In the genomic region with DNA sequence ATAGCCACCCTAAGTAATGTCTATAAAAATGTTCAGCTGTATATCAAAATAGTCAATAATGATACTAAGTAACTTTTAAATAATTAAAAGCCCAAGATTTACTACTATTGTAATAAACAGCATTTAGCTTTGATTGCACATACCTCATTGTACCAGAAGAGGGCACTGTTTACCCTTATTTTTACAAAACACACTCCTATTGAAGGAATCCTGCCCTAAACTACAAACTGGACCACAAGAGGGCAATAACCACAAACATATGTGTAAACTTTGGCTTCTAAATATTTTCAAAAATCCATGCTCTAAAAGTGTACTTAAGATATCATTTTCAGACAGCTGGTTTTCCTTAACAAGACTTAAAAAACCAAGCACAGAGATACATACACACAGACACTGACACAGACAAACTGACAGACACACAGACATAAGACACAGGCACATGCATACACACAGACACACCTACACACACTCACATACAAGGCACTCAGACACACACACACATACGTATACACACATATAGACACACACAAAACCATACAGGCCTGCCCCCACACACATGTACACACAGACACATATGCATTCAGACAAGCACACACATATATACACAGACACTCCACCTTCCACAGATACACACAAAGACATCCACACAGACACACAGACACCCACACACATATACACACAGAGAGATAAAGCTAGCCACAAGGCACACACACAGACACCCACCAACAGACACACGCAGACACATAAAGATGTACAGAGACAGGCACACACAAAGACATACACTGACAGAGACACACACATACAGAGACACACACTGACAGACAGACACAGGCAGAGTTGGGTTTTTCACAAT, we compare ENCODE assay signal across 8 mouse cellular contexts. TPM values are rescaled to one million over a fixed set of nuclear protein-coding genes. Genes with fewer than 3 reads are reported as not detected.
DNase-seq lines count a peak whose midpoint lies in the region; ATAC-seq lines count a peak whose summit lies in the region.

No protein-coding gene starts in this region.

- H3K36me3 ChIP-seq in embryonic facial prominence, embryonic 14.5 days (ENCODE audit: control insufficient read depth, insufficient read depth, low read length): no peaks in the 10 kb centered on the region
- no peaks in the 10 kb centered on the region for H3K36me3 ChIP-seq in kidney, embryonic 14.5 days (ENCODE audit: control insufficient read depth, insufficient read depth, low read length)

- no peak overlapping the region for H3K4me2 ChIP-seq in embryonic facial prominence, embryonic 14.5 days (ENCODE audit: low read depth, low read length)
- H3K4me2 ChIP-seq in kidney, embryonic 14.5 days (replicated peaks; ENCODE audit: low read depth, low read length): no peak overlapping the region

- peak overlapping the region; percentile 48; the same call in 1 of the 2 replicates for H3K27ac ChIP-seq in embryonic facial prominence, embryonic 14.5 days (replicated peaks; ENCODE audit: low read depth, low read length)
- no peak overlapping the region for H3K27ac ChIP-seq in kidney, embryonic 14.5 days (ENCODE audit: low read depth, low read length)

- H3K4me1 ChIP-seq in embryonic facial prominence, embryonic 14.5 days (ENCODE audit: control insufficient read depth, insufficient read depth, low read length): 0 out of 2 replicates have a peak, but pooled peaks cover 4% of the 10 kb centered on the region
- no peaks in the 10 kb centered on the region for H3K4me1 ChIP-seq in kidney, embryonic 14.5 days (ENCODE audit: control insufficient read depth, insufficient read depth, low read length)

- no peaks in the 10 kb centered on the region for H3K27me3 ChIP-seq in embryonic facial prominence, embryonic 14.5 days (replicated peaks; ENCODE audit: control insufficient read depth, insufficient read depth, low read length)
- no peaks in the 10 kb centered on the region for H3K27me3 ChIP-seq in kidney, embryonic 14.5 days (ENCODE audit: control insufficient read depth, insufficient read depth, low read length)

- 78% methylated on average over 2 of the region's 2 CpGs for WGBS in embryonic facial prominence, embryonic 14.5 days
- WGBS in kidney, embryonic 14.5 days: 72% methylated on average over 2 of the region's 2 CpGs

- ATAC-seq in frontal cortex, adult (ENCODE audit: low TSS enrichment): peak; percentile 81
- ATAC-seq in embryonic facial prominence, embryonic 14.5 days (ENCODE audit: low read depth): peak; percentile 71
- ATAC-seq in kidney, embryonic 14.5 days (ENCODE audit: low FRiP score, low TSS enrichment): peak; percentile 76

- no peak overlapping the region for H3K9ac ChIP-seq in embryonic facial prominence, embryonic 14.5 days (ENCODE audit: low read depth, low read length)
- no peak overlapping the region for H3K9ac ChIP-seq in kidney, embryonic 14.5 days (ENCODE audit: low read depth, low read length)

- no peak overlapping the region for H3K4me3 ChIP-seq in embryonic facial prominence, embryonic 14.5 days (ENCODE audit: low read depth, low read length)
- H3K4me3 ChIP-seq in kidney, embryonic 14.5 days (ENCODE audit: low read length): no peak overlapping the region

- DNase-seq in frontal cortex, postnatal 14 days (ENCODE audit: low spot score in 2 of 2): no peak
- DNase-seq in 3134 (ENCODE audit: extremely low read depth, insufficient read length, low spot score): peak; percentile 27
- DNase-seq in ZHBTc4 (ENCODE audit: low read depth, low spot score): peak; percentile 70
- DNase-seq in embryonic facial prominence, embryonic 14.5 days (ENCODE audit: low spot score): peak; percentile 93
- DNase-seq in lung, postnatal 14 days: peak; percentile 67
- peak; percentile 17 for DNase-seq in thymus, postnatal 25 days

- H3K9me3 ChIP-seq in embryonic facial prominence, embryonic 14.5 days (ENCODE audit: control insufficient read depth, low read length): no peaks in the 10 kb centered on the region
- no peaks in the 10 kb centered on the region for H3K9me3 ChIP-seq in kidney, embryonic 14.5 days (ENCODE audit: control insufficient read depth, low read length)

RNA-seq across cellular contexts. Expression of gene Rpl5, which starts 21.3 kb away (rescaled TPM):
- polyA plus RNA-seq in embryonic facial prominence, embryonic 14.5 days (2014; fragmentation: Nextera tagmentation; extraction: Ambion mirVana): 58.1 and 63.8 TPM in 2 replicates
- 85.7 and 92.5 TPM in 2 replicates for polyA plus RNA-seq in kidney, embryonic 14.5 days (2014; fragmentation: Nextera tagmentation; extraction: Ambion mirVana)

RNA-seq across cellular contexts. Expression of gene Evi5, which starts 46.7 kb away (rescaled TPM):
- polyA plus RNA-seq in embryonic facial prominence, embryonic 14.5 days (2014; fragmentation: Nextera tagmentation; extraction: Ambion mirVana): 56.1 and 58.5 TPM in 2 replicates
- polyA plus RNA-seq in kidney, embryonic 14.5 days (2014; fragmentation: Nextera tagmentation; extraction: Ambion mirVana): 65.6 and 74.6 TPM in 2 replicates

Comparison
In these comparisons a context has a peak if more than half of its experiments do, and no peak if none do; other contexts are left out.
1. DNase-seq: peak in 3134 (single experiment), ZHBTc4 (single experiment), embryonic facial prominence, embryonic 14.5 days (single experiment), lung, postnatal 14 days (single experiment) and thymus, postnatal 25 days (single experiment); none in frontal cortex, postnatal 14 days (0 of 2).
2. Peak in every context shown above with its lines, with median percentiles within 50 percentile points of each other: ATAC-seq.